Mouse (Mus musculus) embryonic facial prominence, embryonic 15.5 days (tissue): ENCODE measurements around the gene Jund. TPM values are rescaled to one million over a fixed set of nuclear protein-coding genes. Genes with fewer than 3 reads are reported as not detected.
A peak's percentile ranks its signal among the peaks of the same experiment; 100 is the strongest.

ENCODE experiments used
- ATAC-seq: fragments of 200-750 bp; cut with Nextera tagmentation; 2 replicates; pipeline ENCODE4 v1.8.0; 2017; ENCODE audit warnings: low read depth, moderate TSS enrichment; ENCODE audit not compliant: insufficient number of reproducible peaks, low FRiP score, low TSS enrichment
- H3K27ac ChIP-seq: fragments of 300-500 bp; sonication (generic); replicated peaks from 2 replicates; pipeline ENCODE4 v1.5.1; 2015; ENCODE audit warnings: mild to moderate bottlenecking, inconsistent platforms
- H3K27me3 ChIP-seq: fragments of 300-500 bp; sonication (generic); 2 replicates; pipeline ENCODE4 v1.6.1; 2015; ENCODE audit warnings: inconsistent platforms
- H3K36me3 ChIP-seq: fragments of 300-500 bp; sonication (generic); 2 replicates; pipeline ENCODE4 v1.6.1; 2015; ENCODE audit warnings: mild to moderate bottlenecking, inconsistent platforms
- H3K4me1 ChIP-seq: fragments of 300-500 bp; sonication (generic); 2 replicates; pipeline ENCODE4 v1.6.1; 2015; ENCODE audit warnings: inconsistent platforms
- H3K4me2 ChIP-seq: fragments of 300-500 bp; sonication (generic); replicated peaks from 2 replicates; pipeline ENCODE4 v1.6.1; 2015; ENCODE audit warnings: mild to moderate bottlenecking, inconsistent platforms
- H3K4me3 ChIP-seq: fragments of 300-500 bp; sonication (generic); replicated peaks from 2 replicates; pipeline ENCODE4 v1.5.1; 2015; ENCODE audit warnings: mild to moderate bottlenecking, inconsistent platforms
- H3K9ac ChIP-seq: fragments of 300-500 bp; sonication (generic); 2 replicates; pipeline ENCODE4 v1.6.1; 2015; ENCODE audit warnings: inconsistent platforms
- H3K9me3 ChIP-seq: fragments of 300-500 bp; sonication (generic); replicated peaks from 2 replicates; pipeline ENCODE4 v1.6.1; 2016; ENCODE audit warnings: inconsistent platforms
- WGBS: fragments of 180-500 bp; shearing (Covaris S2); methylation state at CpG from one replicate; pipeline ENCODE4 v1.1.7; 2015; 5-methylcytosine and 5-hydroxymethylcytosine counted together
- polyA plus RNA-seq: library from polyadenylated mRNA; unstranded; fragments of >200 nt; fragmentation: Nextera tagmentation; extraction: Ambion mirVana; gene quantifications from 2 replicates; pipeline ENCODE4 v1.2.1, GENCODE M21; 2015

Gene Jund
- polyA plus RNA-seq, 1 experiment from 2014 or later: 97.7 TPM

DNA sequence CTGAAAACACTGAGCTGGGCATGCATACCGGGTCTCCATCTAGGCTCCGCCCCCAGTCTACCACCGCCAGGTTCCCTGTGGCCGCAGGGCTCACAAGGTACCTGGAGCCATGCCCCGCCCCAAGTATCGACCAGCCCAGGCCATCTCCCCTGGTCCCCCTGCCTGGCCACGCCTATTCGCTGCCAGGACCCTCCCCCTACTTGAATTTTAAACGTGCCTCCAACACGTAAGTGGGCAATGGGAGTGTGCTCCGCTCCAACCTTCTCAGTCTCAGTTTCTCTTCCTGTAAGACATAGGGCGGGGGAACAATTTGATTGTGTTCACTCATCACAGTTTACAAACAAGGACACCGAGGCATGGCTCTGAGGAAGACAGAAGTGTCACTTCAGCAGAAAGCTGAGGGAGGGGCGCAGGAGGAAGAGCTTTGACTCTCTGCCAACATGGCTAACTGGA lies 38.5 kb upstream of the Jund start, which contains the start of gene Pgpep1:
Gene Pgpep1, minus strand, starts transcription at position 116 of the 453 bp plus-strand sequence.
- peak within 1 kb of the TSS; percentile 96 for H3K4me2 ChIP-seq
- WGBS: 4% methylated on average over 14 of the region's 14 CpGs
- peaks cover 13% of the 10 kb centered on the region for H3K36me3 ChIP-seq
- peak; percentile 52 for ATAC-seq
- H3K4me3 ChIP-seq: peak within 1 kb of the TSS; percentile 79
- H3K27ac ChIP-seq: peak within 1 kb of the TSS; percentile 81
- no peaks in the 10 kb centered on the region for H3K27me3 ChIP-seq
- H3K9ac ChIP-seq: peak within 1 kb of the TSS; percentile 72
- H3K9me3 ChIP-seq: no peaks in the 10 kb centered on the region
- H3K4me1 ChIP-seq: peaks cover 26% of the 10 kb centered on the region

DNA sequence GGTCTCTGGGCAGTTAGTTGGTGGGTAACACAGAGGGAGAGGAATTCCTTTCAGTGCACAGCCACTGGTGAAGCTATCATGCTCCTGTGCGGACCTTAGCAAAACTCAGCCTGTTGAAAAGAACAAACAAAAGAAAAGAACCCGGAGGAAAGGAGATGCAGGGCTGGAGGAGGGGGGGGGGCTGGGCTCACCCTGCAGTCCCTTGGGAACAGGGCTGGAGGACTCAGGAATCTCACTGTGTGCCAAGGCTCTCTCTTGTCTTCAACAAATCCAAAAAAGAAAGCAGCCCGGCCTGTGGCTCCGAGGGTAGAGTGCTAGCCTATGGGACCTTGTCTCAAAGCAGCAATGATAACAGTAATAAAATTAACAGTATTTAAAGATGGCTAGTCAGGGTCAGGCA lies 35.1 kb upstream of the Jund start:
- peaks cover 16% of the 10 kb centered on the region for H3K4me1 ChIP-seq
- H3K36me3 ChIP-seq: no peaks in the 10 kb centered on the region
- H3K27ac ChIP-seq: no peak overlapping the region
- H3K9me3 ChIP-seq: no peaks in the 10 kb centered on the region
- 57% methylated on average over 4 of the region's 4 CpGs for WGBS
- H3K27me3 ChIP-seq: no peaks in the 10 kb centered on the region
- H3K4me3 ChIP-seq: no peak overlapping the region
- ATAC-seq: no peak
- H3K4me2 ChIP-seq: no peak overlapping the region
- no peak overlapping the region for H3K9ac ChIP-seq

DNA sequence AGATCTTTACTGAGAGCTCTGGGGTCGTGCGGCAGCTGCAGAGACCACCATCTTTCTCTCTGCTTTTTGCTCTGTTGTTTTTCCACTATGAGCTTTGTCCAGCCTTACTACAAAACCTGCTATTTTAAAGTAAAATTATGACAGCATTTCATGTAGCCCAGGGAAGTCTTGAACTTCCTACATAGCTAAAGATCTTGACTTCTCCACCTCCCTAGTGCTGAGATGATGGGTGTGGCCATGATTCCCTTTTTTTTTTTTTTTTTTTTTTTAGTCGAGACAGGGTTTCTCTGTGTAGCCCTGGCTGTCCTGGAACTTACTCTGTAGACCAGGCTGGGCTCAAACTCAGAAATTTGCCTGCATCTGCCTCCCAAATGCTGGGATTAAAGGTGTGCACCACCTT lies 34.1 kb upstream of the Jund start:
- H3K27ac ChIP-seq: no peak overlapping the region
- H3K36me3 ChIP-seq: no peaks in the 10 kb centered on the region
- no peak overlapping the region for H3K4me2 ChIP-seq
- no peaks in the 10 kb centered on the region for H3K9me3 ChIP-seq
- no peak overlapping the region for H3K4me3 ChIP-seq
- no peaks in the 10 kb centered on the region for H3K27me3 ChIP-seq
- peaks cover 13% of the 10 kb centered on the region for H3K4me1 ChIP-seq
- no peak overlapping the region for H3K9ac ChIP-seq
- WGBS: 71% methylated on average over 3 of the region's 3 CpGs
- ATAC-seq: no peak

GRCm38 (mm10) chr8:70665599-70665998 lies 33.1 kb upstream of the Jund start:
- Histone ChIP-seq H3K4me2 (no peak overlapping the region), H3K27me3 (no peaks in the 10 kb centered on the region), H3K27ac (no peak overlapping the region), H3K36me3 (no peaks in the 10 kb centered on the region), H3K4me3 (no peak overlapping the region), H3K9ac (no peak overlapping the region), H3K4me1 (peaks cover 5% of the 10 kb centered on the region; the same call in 1 of the 2 replicates), H3K9me3 (no peaks in the 10 kb centered on the region)
- no peak for ATAC-seq
- WGBS: 39% methylated on average over 2 of the region's 2 CpGs

GRCm38 (mm10) chr8:70667071-70667470 lies 31.7 kb upstream of the Jund start:
- H3K4me1 ChIP-seq: 0 out of 2 replicates have a peak, but pooled peaks cover 6% of the 10 kb centered on the region
- H3K9me3 ChIP-seq: no peaks in the 10 kb centered on the region
- no peak overlapping the region for H3K4me2 ChIP-seq
- H3K27me3 ChIP-seq: no peaks in the 10 kb centered on the region
- H3K36me3 ChIP-seq: no peaks in the 10 kb centered on the region
- H3K9ac ChIP-seq: no peak overlapping the region
- no peak overlapping the region for H3K27ac ChIP-seq
- ATAC-seq: no peak
- no peak overlapping the region for H3K4me3 ChIP-seq
- WGBS: 61% methylated on average over 5 of the region's 5 CpGs

DNA sequence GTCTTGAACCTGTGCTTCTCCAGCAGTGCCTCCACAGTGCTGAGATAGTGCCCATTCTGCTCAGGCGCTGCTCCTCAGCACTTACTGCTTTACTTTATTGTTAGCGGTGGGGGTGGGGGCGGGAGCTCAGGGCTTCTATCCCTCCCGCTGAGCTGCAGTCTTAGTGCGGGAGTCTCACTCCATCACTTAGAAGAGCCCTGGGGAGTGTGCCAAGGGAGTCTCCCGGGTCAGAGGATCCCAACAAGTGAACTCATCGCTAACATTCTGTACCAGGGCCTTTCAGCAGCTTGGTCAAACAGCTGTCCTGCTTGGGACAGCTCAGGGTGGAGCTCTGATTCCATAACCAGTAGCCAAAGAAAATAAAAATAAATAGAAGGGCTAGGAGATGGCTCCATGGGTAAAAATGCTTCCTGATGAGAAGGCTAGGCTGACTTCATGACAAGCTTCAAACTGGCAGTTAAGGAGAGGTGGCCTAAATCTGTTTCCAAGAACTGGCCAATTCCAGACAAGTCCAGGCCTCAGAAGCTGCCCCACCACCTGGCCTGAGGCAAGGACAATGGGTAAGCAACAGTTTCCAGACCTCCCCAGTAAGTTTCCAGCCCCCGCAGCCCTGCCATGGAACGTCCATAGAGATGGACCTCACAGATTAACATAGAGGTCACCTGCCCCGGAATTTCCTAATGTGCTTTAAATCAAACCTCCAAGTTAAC lies 27.0 kb upstream of the Jund start:
- no peaks in the 10 kb centered on the region for H3K36me3 ChIP-seq
- peaks cover 31% of the 10 kb centered on the region for H3K4me1 ChIP-seq
- no peak overlapping the region for H3K4me2 ChIP-seq
- no peak overlapping the region for H3K4me3 ChIP-seq
- no peak for ATAC-seq
- WGBS: 68% methylated on average over 10 of the region's 10 CpGs
- H3K27ac ChIP-seq: no peak overlapping the region; the same call in 1 of the 2 replicates
- no peaks in the 10 kb centered on the region for H3K27me3 ChIP-seq
- no peak overlapping the region for H3K9ac ChIP-seq
- no peaks in the 10 kb centered on the region for H3K9me3 ChIP-seq

DNA sequence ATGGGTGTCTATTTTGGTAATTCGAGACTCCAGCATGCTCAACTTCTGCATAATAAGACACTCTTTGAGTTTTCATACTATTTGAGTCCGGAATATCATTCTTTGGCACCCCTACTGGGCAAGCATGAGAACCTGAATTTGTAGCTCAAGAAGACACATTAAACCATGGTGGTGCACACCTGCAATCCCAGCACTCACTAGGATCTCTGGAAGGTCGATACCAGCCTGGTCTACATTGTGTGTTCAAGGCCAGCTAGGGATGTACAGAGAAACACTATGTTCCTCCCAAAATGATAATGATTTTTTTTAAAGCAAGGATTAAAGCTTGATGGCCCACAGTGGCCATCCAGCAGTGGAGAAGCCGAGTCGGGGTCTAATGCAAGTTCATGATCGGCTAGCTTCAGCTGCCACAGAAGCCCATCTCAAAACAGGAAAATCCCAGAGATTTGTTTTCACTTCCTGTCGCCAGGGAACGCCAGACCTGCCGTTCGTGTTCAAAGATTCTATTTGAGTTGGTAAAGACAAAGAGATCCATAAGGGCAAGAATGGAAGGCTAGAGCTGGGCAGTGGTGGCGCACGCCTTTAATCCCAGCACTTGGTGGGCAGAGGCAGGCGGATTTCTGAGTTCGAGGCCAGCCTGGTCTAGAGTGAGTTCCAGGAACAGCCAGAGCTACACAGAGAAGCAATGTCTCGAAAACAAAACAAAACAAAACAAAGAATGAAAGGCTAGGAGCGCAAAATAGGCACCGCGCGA lies 26.2 kb upstream of the Jund start:
- H3K9me3 ChIP-seq: no peaks in the 10 kb centered on the region
- H3K9ac ChIP-seq: peak overlapping the region; percentile 33; the same call in 1 of the 2 replicates
- H3K4me1 ChIP-seq: peaks cover 27% of the 10 kb centered on the region
- 41% methylated on average over 19 of the region's 19 CpGs for WGBS
- H3K27me3 ChIP-seq: no peaks in the 10 kb centered on the region
- 0 out of 2 replicates have a peak, but pooled peaks cover 3% of the 10 kb centered on the region for H3K36me3 ChIP-seq
- H3K27ac ChIP-seq: peak overlapping the region; percentile 96
- peak overlapping the region; percentile 79 for H3K4me3 ChIP-seq
- no peak; the same call in 1 of the 2 replicates for ATAC-seq
- H3K4me2 ChIP-seq: peak overlapping the region; percentile 50

GRCm38 (mm10) chr8:70673079-70673856 lies 25.5 kb upstream of the Jund start, which contains the start of gene Lsm4:
TSS of gene Lsm4 (plus strand) at chr8:70673248.
- H3K9ac ChIP-seq: peak within 1 kb of the TSS; percentile 50
- H3K27ac ChIP-seq: peak within 1 kb of the TSS; percentile 96
- peak; percentile 97 for ATAC-seq
- peak within 1 kb of the TSS; percentile 63 for H3K4me2 ChIP-seq
- no peaks in the 10 kb centered on the region for H3K27me3 ChIP-seq
- H3K36me3 ChIP-seq: peaks cover 11% of the 10 kb centered on the region; the same call in 1 of the 2 replicates
- no peaks in the 10 kb centered on the region for H3K9me3 ChIP-seq
- H3K4me1 ChIP-seq: peaks cover 27% of the 10 kb centered on the region
- WGBS: under 1% methylated on average over 60 of the region's 60 CpGs
- H3K4me3 ChIP-seq: peak within 1 kb of the TSS; percentile 79

- H3K4me2 ChIP-seq: peak overlapping the region; percentile 63
- ATAC-seq: no peak
- H3K4me3 ChIP-seq: peak overlapping the region; percentile 79
- WGBS: 83% methylated on average over 3 of the region's 3 CpGs
- peak overlapping the region; percentile 50 for H3K9ac ChIP-seq
- peaks cover 19% of the 10 kb centered on the region for H3K36me3 ChIP-seq
- H3K9me3 ChIP-seq: no peaks in the 10 kb centered on the region
- H3K27ac ChIP-seq: peak overlapping the region; percentile 96
- H3K27me3 ChIP-seq: no peaks in the 10 kb centered on the region
- peaks cover 27% of the 10 kb centered on the region for H3K4me1 ChIP-seq
Measured at GRCm38 (mm10) chr8:70674109-70674508, 24.6 kb upstream of the Jund start.

DNA sequence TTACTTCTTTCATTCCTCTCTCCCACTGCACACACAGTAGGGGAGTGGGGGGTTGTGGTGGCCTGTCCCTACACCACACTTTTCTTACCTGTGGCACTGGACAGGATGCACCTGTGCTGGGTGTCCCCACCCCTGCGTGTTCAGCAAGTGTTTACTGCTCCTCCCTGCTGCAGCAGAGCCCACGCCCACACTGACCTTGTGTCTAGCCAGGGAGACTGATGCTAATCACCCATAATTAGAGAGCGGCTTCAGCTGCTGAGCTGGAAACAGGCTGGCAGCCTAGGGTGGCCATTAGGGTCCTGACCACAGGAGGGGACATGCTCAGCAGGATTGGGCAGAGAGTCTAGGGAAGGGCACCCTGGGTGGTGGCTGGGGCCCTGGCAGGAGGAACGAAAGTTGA lies 24.0 kb upstream of the Jund start:
- H3K9ac ChIP-seq: 0 out of 2 replicates have a peak overlapping the region, but pooled peaks have one; percentile 50
- H3K27ac ChIP-seq: peak overlapping the region; percentile 96
- H3K27me3 ChIP-seq: no peaks in the 10 kb centered on the region
- no peak for ATAC-seq
- H3K9me3 ChIP-seq: no peaks in the 10 kb centered on the region
- H3K36me3 ChIP-seq: peaks cover 26% of the 10 kb centered on the region
- WGBS: 60% methylated on average over 4 of the region's 4 CpGs
- peaks cover 27% of the 10 kb centered on the region for H3K4me1 ChIP-seq
- H3K4me3 ChIP-seq: peak overlapping the region; percentile 79; the same call in 1 of the 2 replicates
- H3K4me2 ChIP-seq: peak overlapping the region; percentile 63; the same call in 1 of the 2 replicates
